Mouse (Mus musculus): ENCODE measurements at regions not wholly inside any gene's neighbourhood (a gene's known extent, or its start where the extent isn't known, plus 50 kb on each side); places are given as distances from the start of the nearest gene placed in this dataset.

DNA sequence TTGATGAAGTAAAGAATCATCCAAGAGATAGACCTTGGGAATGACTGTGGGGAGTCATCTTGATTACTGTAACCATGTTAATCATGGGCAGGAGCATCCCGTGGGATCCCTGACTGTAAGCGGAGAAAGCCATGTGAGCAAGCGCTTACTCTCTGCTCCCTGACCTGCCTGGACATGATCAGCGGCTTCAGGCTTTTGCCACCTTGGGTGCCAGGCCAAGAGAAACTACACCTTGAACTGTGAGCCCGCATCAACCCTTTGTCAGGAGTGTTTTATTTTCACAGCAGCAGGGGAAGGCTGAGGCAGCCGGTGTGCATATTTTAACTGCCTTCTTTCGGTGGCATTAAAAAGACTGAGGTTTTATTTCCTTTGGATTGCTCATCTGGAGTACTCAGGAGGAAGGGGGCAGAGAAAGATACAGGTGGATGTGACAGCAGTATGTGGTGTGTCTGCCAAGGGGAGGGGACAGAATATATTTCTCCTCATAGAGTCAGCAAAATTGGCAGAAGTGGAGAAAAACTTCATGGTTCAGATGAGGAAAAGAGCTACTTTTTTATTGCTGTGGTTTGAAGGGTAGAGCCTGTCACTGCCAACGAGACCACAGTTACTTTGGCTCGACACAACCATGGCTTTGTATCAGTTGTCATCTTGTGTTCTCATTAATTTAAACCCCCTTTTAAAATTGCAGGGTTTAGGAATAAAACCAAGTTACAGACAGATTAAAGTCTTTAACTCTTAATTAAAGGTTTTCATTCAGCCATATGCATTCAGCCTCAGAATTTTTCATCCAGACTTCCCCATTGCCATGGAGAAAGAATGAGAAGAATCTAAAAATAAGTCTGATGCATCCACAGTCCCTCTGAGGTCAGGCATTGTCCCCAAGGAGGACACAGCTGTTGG, 208.1 kb upstream of the Ercc4 start:
- no peak for DNase-seq (ENCODE audit: low spot score in 2 of 2)

DNA sequence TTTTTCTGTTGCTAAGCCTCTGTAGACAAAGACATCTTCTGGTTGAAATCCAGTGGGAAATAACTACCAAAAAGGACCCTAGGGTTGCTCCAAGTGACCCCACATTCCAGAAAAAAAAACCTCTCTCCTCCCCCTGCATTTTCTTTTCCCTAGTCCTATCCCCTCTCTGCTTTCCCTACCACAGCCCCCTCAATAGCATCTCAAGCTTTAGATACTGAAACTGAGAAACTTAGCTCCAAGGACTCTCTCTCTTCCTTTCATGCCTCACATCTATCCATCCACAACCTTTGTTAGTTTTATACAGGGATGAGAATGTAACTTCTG, 207.5 kb upstream of the Ercc4 start:
- DNase-seq (ENCODE audit: low spot score in 2 of 2), result no peak

DNA sequence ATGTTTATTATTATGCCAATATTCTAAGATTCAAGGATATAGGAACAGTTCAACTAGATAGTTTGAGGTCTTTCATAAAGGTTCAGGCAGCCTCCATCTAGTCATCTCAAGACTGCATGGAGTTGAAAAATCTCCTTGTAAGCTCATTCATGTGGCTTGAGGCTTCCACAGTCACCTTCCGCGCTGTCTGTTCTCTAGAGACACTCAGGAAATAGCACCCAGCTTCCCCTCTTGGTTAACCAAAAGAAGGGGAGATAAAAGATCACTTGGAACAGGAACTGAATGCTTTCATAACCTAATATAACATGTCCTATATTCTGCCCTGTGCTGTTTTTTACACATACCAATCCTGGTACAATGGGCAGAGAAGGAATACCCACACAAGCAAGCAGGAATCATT, 206.3 kb upstream of the Ercc4 start:
- DNase-seq (ENCODE audit: low spot score in 2 of 2), result no peak

DNA sequence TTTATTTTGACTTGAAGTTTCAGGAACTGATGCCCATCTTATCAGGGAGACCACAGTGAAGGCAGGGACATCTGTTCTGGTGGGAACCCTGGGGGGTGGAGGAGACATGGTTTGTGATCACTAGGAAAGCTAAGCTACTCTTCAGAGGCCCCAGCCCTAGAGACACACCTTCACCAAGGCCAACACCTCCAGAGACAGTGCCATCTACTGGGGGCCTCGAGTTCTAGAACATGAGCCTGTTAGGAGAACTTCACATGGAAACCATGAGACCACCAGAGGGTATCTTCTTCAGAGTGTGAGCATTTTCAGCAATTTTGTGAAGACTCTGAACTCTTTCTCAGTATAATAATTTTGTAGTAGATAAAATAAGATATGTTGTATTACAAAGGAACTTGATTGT, 204.5 kb upstream of the Ercc4 start:
- DNase-seq (ENCODE audit: low spot score in 2 of 2), result no peak

DNA sequence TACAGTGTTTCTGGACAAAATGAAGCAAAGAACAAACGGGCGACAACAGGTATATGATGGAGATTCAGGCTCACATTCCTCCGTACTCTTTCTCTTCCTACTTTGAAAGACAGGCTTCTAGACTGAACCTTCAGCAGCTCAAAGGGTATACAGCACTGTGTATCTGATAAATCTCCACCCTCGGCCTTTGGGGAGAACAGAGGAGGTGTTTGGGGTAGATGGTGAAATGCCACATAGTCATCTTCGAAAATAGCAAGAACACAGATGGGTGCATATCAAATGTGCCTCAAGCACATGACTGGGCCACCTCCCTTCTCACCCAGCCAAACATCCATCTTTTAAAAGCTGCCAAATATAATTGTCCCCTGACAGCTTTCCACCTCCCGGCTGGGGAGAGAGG, 184.8 kb upstream of the Ercc4 start:
- no peak for DNase-seq (ENCODE audit: low spot score in 2 of 2)

DNA sequence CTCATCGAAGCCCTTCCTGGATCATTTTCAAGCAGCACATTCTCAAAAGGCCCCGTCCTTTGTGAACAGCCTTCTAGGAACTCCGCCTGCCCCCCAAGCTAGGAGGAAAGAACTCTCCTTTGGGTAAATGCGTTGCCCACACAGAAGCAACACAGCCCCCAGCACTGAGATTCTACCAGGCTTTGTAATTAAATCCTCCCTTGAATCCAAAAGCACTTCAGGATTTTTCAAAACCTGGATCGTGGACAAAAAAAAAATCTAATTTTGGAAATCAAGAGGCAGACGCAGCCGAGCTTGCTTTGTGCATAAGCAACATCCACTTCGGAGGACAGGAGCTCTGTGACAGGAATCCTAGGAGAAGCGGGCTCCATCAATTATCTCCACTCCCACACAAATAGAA, 183.6 kb upstream of the Ercc4 start:
- DNase-seq (ENCODE audit: low spot score in 2 of 2), result no peak

DNA sequence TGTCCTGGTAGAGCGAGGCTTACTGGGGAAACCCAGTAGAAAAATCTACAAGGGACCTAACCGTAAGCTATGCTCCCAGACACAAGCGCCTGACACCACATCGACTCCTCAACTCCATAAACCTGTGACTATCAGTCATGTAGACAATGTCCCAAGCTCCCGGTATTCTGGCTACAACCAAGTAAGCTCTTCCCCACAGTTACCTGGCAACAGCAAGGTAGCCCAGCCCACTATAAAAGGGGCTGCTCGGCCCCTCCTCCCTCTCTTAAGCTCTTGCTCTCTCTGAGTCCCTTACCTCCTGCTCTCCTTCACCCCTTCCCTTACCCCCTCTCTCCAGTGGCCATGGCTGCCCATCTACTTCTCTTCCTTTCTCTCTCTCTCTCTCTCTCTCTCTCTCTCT, 178.4 kb upstream of the Ercc4 start:
- DNase-seq (ENCODE audit: low spot score in 2 of 2), result no peak

DNA sequence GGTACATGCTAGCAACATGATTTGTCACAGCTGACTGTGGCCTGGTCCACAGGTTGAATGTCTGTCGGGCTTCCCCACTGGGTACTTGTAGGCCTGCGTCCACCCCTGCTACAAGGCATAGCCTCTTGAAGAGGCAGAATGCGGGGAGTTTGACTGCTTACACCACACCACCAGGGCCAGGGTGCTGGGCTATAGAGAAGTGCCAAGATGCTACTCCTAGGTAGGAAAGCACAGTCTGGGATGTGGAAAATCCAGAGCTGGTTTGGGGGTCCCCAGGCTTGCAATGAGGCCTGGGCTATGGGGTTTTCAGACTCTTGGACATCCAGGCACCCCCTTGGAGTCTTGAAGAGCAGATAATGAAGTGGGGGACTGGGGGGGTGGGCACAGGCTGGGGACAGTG, 176.5 kb upstream of the Ercc4 start:
- DNase-seq (ENCODE audit: low spot score in 2 of 2), result no peak

DNA sequence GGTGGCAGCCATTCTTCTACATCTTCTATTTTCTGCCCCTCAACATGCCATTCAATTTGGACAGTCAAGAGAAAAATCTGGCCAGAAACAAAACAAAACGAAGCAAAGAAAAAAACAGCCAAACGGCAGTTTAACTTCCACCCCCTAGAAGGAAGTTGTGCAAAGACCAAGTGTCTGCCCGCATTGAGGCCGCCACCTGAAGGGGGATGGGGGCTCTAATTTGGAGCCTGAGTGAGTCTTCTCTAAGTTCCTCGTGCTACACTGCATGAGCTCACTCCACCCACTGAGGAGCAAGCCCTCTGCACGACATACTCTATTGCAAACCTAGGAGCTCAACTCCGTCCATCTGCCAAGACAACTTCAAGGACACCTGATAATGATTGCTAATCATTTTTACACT, 174.9 kb upstream of the Ercc4 start:
- no peak for DNase-seq (ENCODE audit: low spot score in 2 of 2)

DNA sequence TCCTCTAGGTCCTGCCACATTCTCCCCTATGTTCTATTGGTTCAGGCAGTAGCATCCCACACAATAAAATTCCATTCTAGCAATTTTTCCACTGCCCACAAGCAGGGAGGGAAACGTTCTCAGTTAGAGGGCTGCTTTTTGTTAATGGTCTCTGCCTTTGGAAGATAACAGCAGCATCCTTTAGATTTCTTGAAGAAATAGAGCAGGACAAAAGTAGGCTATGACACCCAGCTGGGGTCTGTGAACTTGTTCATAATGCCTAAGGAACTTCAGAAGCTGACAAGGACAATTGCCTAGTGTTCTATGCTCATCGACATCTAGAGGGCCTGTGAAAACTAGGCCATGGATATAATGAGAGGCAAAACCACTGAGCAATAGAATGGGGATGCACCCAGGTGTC, 174.2 kb upstream of the Ercc4 start:
- DNase-seq (ENCODE audit: low spot score in 2 of 2), result no peak

DNA sequence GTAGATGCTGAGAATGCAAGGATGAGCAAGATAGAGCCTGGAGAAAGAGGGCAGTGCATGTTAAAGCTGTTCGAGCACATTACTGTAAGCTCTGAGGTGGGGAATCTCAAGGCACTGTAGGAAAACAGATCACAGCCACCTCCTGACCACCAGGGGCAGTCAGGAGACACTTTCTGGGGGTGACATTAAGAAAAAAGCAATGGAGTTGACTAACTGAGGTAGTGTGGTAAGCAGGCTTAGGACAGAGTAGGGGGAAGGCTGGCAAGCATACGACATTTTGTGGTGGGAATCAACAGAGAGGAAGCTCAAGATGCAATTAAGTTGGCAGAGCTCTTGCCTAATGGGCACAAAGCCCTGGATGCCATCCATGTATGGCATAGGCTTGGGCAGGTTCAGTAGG, 172.9 kb upstream of the Ercc4 start:
- no peak for DNase-seq (ENCODE audit: low spot score in 2 of 2)

DNA sequence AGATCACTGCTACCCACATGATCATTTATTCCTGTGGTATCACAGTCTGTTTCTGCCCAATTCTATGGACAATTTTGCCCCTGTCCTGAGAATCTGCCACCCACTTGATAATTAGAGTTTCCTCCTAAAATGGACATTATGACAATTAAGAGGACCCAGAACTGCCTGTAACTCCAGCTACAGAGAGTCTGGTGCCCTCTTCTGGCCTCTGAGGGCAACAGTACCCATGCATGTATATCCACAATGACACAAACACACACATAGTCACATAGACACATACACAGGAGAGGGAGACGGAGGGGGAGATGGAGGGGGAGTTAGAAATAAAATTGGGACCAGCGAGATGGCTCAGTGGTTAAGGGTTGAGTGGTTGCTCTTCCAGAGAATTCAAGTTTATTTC, 170.9 kb upstream of the Ercc4 start:
- DNase-seq (ENCODE audit: low spot score in 2 of 2), result no peak

DNA sequence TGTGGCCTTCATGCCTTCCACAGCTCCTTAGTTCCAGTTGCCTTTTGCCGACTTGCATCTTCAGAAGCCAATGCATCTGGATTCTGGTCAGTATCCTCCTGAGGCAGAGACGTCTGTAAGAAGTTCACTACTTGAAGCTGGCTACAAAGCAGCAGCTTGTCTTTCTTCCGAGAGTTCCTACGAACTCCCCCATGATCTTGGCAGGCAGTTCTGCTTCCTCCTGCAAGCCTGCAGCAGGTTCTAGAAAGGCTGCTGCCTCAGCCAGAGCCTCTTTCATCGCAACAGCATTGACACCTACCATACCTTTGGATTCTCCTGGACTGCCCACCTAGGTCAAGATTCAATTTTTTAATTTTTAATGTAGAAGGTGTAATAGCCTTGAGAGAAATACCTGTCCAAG, 158.3 kb upstream of the Ercc4 start:
- no peak for DNase-seq (ENCODE audit: low spot score in 2 of 2)

DNA sequence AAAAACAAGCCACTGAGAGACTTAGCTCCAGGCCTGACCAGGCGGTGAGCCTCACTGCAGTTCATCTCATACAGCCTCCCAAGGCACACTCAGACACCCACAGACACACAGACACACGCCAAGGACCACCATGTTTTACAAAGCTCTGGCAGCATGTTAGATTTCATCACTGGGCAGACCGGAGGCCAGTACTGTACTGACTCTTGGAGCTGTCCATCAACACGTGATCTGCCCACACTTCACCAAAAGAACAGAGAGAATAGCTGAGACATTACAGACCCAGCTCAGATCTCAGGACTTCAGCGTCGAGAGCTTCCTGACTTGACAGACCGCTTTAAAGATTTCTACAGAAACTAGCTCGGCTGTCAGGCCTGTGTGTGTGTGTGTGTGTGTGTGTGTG, 155.5 kb upstream of the Ercc4 start:
- DNase-seq (ENCODE audit: low spot score in 2 of 2), result no peak

DNA sequence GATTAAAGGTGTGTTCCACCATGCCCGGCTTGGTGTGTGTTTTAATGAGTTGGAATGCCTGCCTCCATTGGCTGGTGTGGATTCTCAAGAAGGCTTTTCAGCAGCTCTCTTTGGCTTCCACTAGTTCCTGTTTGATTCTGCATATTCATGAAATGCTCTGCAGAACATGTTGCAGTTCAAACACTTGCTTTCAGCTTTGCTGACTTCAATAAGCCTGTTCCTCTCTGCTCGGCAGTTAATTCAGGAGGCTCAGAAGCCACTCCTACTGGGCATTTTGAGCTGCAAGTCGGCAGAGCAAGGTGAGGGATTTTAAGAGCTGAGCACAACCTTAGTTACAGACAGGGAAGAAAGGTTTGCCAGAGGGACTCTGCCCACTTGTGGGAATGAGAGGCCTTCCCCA, 153.1 kb upstream of the Ercc4 start:
- DNase-seq (ENCODE audit: low spot score in 2 of 2), result no peak

DNA sequence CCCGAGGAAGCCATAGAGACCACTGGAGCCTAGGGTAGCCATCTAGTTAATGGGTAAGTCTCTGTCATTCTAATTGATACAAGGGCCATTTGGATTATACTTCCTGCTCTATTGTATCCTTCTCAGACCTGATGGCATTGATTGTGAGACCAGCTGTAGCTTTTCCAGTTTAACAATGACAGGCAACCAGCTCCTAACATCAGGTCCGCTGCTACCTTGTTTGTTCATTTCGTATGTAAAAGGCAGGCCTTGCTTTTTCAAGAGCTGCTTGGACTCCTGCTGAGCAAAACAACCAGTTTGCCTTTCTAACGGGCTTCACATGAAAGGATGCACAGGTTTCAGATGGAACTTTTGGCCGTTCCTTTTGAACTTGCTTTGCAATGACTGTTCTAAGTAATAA, 148.6 kb upstream of the Ercc4 start:
- DNase-seq (ENCODE audit: low spot score in 2 of 2), result no peak

DNA sequence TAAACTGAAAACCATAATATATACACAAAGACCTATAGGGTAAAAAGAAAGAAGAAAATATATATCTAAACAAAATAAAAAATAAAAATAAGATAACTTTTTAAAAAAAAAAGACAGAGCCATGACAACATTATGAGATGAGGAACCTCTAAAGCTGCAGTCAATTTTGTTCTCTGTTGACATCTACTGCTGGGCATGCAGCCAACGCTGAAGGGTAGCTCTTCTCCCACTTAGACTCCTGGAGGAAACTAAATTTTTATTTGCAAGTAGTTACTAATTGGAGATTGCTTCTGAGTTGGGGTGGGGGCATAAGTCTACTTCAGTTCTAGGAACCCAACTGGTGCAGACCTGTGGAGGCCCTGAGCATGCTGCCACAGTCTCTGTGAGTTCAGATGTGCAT, 126.8 kb upstream of the Ercc4 start:
- DNase-seq (ENCODE audit: low spot score in 2 of 2), result no peak

DNA sequence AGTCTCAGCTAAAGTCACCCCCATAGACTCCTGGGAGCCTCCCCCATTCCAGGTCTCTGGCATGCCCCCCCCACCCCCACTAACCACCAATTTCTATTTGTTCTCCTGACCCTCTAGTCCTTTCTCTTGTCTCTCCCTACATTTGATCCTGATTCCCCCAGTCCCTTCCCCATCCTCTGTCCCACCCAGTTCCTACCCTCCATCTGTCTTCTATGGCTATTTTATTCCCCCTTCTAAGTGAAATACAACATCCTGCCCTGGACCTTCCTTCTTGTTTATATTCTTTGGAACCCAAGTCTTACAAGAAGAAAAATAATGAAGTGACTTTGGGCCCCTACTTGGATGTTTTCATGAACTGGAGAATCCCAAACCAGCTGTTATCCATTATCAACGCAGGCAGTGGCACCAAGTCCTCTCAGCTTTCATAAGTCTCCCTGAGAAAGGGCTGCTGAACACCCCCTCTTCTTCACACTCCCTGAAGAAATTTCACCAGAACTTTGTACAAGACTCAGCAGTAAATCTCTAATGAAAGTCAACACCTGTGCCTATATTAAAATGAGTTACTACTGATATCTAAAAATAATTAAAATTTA, 108.1 kb upstream of the Ercc4 start:
- no peak for DNase-seq (ENCODE audit: low spot score in 2 of 2)

DNA sequence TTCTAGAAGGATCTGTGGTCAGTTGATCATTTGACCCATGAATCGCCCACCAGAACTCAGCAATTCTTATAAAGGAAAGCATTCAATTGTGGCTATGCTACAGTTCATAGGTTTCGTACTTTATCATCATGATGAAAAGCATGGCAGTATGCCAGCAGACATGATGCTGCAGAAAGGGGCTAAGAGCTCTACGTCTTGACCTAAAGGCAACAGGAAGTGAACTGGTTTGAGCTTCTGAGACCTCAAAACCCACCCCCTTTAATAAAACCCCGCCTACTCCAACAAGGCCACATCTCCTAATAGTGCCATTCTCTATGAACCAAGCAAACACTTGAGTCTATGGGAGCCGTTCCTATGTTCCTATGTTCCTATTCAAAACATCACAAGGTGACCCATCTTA, 96.6 kb upstream of the Ercc4 start:
- DNase-seq (ENCODE audit: low spot score in 2 of 2), result no peak

DNA sequence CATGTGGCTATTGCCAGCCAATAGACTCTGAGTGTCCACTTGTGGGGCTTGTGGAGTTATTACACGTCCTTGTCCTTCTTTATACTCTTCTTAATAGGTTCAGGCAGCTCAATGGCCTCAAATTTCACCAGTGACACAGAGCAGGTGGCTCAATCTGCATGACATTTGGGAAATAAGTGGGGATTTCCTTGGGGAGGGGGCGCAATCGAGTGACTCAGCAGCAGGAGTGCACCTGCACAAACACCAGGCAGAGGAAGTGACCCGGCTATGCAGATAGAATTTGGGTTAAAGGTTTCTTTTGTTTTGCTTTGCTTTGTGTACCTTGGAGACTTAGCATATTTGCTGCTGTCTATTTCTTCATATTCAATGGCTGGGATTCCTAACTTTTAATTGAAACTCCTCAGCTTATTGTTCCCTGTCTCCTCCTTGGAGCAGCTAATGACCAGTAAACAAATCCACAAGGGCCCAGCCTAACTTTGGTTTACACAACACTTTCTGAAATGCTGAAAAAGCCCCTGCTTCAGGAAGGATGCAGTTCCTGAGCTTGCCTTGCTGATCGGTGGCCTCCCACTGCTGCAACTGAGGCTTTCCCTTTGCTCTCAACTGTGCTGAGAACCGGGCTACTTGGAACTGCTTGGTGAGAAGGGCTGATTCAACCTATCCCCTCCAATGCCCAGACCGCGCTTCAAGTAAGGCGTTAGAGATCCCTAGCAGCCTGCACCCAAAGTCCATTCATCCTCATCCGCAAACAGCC, 95.4 kb upstream of the Ercc4 start:
- DNase-seq (ENCODE audit: low spot score in 2 of 2), result no peak

DNA sequence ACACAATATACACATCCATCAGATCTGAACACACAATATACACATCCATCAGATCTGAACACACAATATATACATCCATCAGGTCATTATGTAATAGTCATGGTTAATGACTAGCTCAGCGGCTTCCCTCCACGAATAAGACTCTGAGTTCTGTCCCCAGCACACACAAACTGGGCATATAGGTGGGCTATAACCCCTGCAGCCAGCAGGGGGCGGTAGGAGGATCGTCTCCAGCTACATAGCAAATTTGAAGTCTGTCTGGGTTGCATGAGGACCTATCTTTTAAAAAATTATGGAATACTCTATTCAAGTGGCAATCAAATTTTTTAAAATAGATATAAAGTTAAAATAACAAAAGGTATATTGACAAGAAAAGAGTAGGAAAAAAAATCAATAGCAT, 86.6 kb upstream of the Ercc4 start:
- DNase-seq (ENCODE audit: low spot score in 2 of 2), result no peak

DNA sequence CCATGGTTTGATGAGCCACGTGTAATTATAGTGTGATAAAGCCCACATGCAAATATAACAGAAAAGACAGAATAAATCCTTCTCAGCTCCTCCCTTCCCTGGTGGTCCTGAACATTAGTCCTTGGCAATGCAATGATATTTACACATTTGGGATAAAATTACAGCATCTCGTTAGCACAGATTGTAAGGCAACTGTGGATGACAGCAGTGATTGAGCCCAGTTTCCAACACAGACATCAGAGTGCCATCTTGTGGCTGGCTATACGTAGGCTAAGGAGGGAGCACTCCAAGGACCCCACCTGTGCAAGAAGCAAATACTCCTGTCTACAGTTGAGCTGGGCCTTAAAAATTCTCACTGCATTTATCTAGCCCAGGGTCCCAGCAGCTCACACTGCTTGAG, 84.1 kb upstream of the Ercc4 start:
- DNase-seq (ENCODE audit: low spot score in 2 of 2), result no peak

DNA sequence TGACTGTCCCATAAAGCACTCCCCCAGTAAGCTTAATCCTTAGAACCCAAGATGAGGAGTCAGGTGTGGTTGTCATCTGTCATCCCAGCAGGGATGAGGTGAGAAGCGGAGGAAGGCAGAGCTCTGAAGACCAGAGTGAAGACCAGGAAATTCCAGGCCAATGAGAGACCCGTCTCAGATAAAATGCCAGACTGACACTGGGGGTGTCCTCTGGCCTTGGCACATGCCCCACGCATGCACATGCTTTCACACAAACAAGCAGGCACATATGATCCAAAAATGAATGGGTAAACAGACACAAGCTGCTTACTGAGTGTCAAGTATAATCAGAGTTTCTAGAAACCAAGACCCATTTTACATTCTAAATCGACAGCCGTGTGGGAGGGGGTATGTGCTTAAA, 75.3 kb upstream of the Ercc4 start:
- DNase-seq (ENCODE audit: low spot score in 2 of 2), result no peak
